Mouse (Mus musculus): Measurements from ENCODE around the gene Gadl1.

Gadl1 gene

DNA sequence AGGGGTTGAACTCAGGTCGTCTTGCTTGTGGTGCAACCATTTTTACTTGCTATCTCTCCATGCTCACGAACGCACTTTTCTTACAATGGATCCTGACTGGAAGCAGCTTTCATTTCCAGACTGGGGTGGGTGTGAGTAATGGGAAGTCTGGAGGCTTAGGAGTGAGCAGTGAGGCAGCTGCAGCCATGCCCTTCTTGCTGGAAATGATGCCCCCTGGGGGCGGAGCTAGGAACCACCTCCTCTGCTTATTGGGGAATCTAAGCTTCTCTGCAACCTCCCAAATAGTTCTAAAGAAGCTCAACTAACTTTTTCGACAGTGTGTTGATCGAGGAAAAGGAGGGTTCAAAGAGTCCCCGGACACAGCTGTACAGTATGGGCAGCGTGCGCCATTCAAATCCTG, 179.7 kb downstream of the Gadl1 start:
- DNase-seq (ENCODE audit: low read depth): no peak

DNA sequence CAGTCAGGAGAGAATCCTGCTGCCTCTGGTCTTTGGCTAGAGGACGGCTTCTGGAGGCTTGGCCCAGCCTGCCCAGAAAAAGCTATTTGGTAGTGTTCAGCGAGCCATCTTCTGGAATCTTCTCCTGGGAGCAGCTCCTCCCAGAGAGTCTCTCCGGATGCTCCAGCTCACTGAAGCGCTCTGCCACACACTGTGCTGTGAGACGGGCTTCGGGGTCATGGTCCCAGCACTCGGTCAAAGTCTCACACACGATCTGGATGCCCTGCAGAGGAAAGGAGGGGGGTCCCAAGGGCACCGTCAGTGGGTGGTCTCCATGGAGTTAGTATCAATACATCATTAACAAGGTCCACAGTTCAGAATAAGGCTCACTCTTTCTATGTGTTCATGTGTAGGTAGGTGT, 181.0 kb downstream of the Gadl1 start:
- no peak for DNase-seq (ENCODE audit: low read depth)

- DNase-seq (ENCODE audit: low read depth): no peak
These were observed 182.0 kb downstream of the Gadl1 start for GRCm38 (mm10) chr9:116091101-116091841.

DNA sequence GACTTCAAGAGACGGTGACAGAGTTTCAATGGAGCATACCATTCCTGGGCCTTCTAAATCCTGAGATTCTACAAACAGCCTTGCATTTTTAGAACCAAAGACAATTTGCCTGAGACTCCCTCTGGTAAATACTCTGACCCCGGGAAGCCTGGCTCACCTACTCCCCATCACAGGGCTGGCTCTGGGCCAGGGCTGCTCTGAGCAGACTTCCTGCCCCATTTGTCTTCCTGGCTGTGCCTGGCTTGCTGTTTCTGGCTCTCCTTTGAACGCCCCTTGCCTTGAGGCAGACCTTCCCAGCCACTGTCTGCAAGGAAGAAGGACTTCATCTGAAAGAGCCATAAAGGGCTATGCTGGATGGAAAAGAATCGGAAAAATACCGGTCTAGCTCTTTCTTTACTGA, 182.7 kb downstream of the Gadl1 start:
- no peak for DNase-seq (ENCODE audit: low read depth)

DNA sequence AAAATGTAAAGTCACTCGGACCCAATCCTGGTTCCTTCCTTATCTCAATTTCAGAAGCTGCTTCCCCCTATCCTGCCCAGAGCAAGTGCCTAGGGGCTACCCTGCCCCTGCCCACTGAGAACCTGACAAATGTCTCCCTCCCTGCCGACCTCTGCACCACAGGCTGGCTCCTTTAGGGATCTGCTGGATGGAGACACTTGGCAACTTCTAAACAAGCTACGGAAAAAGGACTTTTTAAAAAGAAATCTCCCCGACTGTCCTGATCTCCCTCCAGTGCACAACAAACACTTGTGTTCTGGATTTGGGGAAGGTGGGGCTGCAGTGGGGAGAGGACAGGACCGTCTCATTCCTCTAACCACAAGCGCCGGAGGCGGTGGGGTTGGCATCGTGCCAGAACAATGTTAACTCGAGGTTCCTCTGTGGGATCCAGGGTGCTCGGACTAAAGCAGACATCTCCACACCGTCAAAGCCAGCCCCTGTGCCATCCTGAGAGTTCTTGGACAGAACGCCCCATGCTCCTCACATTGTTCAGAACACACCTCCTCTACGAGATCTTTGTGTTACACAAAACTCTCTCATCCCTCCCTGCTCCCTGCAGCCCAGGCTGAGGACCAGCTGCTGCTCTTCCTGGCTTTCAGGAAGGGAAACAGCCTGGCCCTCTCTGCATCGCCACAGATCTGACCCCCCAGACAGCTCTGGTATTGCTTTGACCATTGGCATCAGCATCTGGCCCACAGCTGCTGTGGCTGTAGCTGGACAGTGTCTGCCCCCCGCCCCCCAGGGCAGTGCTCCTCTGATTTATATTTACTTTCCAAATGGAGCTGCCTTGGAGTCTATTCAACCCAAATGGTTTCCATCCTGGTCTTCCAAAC, 189.7 kb downstream of the Gadl1 start:
- DNase-seq (ENCODE audit: low read depth): no peak

DNA sequence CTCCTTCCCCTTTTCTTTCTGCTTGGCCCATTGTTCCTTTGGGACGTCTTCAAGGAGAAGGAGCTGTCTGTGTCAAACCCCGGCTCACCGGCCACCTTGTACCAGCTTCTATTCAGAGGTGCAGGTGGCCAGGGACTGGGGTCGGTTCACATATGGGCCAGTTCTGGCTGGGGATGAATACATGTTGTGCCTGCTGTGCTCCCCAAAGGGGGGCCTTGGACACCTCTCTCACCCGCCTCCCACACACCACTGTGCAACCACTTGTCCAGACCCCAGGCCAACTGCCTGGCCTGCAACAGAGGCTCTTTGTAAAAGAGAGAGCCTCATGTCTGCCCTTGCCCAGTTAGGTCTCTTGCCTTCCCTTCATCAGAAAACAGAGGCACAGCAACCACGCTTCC, 190.3 kb downstream of the Gadl1 start:
- DNase-seq (ENCODE audit: low read depth): no peak

- no peak for DNase-seq (ENCODE audit: low read depth)
These were observed 190.8 kb downstream of the Gadl1 start for GRCm38 (mm10) chr9:116100015-116100414.

DNA sequence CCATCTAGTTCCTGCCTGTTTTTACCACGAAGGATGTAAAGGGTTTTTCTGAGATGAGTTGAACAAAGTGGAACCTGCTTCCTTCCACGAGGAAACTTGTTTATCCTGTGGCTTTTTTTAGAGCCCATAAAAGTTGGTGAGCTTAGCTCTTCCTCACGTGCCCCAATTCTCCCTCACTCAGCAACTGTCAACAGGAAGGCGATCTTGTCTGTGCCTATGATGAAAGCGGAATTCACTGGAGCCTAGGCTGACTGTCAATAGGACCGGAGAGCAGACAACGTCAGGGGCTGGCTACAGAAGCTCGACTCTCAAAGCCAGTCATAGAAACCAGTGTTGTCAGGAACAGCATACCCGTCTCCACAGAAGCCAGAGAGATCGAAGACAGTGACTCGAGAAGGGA, 192.6 kb downstream of the Gadl1 start:
- DNase-seq (ENCODE audit: low read depth): no peak

GRCm38 (mm10) chr9:116104770-116105169, 195.5 kb downstream of the Gadl1 start:
- no peak for DNase-seq (ENCODE audit: low read depth)

DNA sequence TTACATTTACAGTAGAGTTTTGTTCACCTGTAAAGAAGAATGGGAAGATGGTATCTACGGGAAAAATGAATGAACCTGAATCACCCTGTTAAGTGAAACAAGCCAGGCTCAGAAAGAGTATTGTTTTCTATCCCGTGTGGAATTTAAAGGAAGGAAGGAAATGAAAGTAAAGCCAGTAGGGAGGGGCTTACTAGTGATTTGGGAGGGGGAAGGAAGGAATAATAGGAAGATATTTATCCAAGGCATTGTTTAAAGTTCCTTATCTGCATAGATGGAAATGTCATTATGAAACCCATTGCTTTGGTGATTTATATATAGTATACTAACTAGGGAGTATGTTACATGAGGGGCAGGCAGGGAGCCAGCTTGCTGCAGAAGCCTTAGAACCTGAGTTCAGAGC, 199.5 kb downstream of the Gadl1 start:
- DNase-seq (ENCODE audit: low read depth): no peak

DNA sequence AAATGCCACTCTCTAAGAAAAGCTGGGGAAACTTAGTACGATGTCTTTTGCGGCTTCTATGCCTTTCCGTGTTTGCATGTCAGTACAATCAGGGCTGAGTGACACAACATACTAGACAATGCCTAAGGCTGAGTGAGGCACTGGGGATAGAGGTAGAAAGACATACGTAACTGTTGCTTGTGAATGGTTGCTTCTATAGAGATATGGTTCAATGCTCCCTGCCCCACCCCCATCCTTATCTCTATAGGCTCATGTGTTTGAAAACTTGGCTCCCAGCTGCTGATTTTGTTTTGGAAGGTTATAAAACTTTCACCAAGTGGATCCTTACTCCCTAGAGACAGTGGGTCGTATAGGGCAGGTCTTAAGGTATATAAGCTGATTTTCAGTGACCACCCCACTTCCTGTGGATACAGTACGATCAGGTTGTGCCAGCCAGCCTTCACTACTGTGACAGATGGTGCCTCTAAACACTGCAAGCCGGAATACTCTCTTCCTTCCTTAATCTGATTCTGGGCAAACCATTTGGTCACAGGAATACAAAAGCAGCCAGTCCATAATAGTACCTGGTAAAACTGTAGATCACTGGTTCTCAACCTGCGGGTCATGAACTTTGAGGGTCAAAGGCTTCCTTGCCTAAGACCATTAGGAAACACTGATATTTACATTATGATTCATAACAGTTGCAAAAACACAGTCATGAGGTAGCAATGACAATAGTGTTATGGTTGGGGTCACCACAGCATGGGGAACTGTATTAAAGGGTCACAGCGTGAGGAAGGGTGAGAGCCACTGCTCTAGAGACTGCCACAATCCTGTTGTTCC, 202.1 kb downstream of the Gadl1 start:
- DNase-seq (ENCODE audit: low read depth): peak; percentile 29

GRCm38 (mm10) chr9:116114339-116114738, 205.1 kb downstream of the Gadl1 start:
- DNase-seq (ENCODE audit: low read depth): no peak

- DNase-seq (ENCODE audit: low read depth): no peak
These were observed 206.6 kb downstream of the Gadl1 start for GRCm38 (mm10) chr9:116115875-116116274.

GRCm38 (mm10) chr9:116118332-116118872, 209.1 kb downstream of the Gadl1 start:
- no peak for DNase-seq (ENCODE audit: low read depth)

DNA sequence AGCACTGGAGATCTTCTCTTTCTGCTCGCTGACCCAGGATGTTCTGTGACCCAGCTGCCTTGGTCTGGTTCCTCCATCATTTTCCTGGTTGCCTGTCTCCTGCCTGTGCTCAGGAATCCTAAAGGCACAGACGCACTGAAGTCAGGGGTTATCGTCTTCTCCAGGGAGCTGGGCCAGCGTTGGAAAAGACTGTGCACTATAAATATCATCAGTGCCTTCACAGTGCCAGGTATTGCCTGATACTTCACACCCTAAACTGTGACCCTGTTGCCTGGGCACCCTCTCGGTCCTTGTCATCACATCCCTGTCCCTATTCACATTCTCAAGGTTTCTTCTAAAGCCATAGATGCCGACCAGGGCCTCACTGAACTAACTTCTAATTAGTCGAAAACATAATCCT, 210.7 kb downstream of the Gadl1 start:
- no peak for DNase-seq (ENCODE audit: low read depth)

GRCm38 (mm10) chr9:116121472-116121871, 212.2 kb downstream of the Gadl1 start:
- no peak for DNase-seq (ENCODE audit: low read depth)

DNA sequence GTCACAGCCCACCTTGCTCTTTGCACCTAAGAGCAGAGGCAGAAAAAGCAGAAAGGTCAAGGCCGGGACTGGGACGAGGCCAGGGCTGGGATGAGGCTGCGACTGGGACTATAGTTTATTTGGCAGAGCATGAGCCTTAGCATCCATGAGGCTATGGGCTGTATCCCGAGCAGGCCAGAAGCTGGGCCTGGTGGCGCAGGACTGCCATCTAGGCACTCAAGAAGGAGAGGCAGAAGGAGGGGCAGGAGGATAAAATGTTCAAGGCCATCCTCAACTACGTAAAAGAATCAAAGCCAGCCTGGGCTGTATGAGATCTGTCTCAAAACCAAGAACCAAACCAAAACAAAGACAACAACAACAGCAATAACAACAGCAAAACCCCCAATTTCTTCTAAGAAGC, 213.3 kb downstream of the Gadl1 start:
- DNase-seq (ENCODE audit: low read depth): no peak

DNA sequence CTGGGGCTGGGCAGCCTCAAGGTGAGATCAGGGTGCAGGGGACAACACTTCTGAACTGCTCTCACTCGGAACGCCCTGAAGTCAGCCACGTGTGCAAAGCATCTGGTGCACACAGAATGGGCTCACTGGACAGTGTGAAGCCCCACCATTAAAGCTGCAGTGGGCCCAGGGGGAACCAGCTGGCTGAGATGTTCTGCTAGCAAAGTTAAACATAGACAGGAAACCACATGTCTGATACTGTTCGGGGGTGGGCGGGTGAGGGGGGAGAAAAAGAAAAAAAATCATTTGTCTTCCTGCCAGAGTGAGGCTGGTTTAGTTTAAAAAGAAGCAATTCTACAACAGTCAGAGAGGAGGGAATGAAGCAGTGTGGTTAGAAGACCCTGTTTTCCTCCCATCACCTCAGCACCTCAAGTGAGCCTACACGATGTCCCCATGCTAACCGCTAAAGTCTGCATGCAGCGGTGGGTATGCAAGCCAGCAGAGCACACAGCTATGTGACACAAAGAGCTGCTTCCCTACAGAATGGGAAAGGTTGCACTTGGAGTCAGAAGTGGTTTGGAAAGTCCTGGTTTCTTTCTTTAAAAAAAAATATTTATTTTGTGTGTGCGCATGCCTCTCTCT, 213.8 kb downstream of the Gadl1 start:
- no peak for DNase-seq (ENCODE audit: low read depth)
